Comparison of ENCODE assay signal across 19 mouse cellular contexts in genomic region chr4:81913296-81913695, GRCm38 (mm10).
A peak's percentile ranks its signal among the peaks of the same experiment; 100 is the strongest.
DNase-seq lines count a peak whose midpoint lies in the region; ATAC-seq and TF ChIP-seq lines count a peak whose summit lies in the region.
"Had no signal": no experiment of that assay in that cellular context is flagged by ENCODE, and none has a peak within 500 bp of the region (broad histone marks: within the 10 kb centered on the region; RNA-seq: fewer than 3 reads in every experiment).

No protein-coding gene starts in this region.

- no peak for ATAC-seq in hindbrain, postnatal 0 days
- ATAC-seq in hindbrain, embryonic 16.5 days, result no peak
- ATAC-seq: CD4-positive, CD25-positive, alpha-beta regulatory T cell, adult 4 months; inflammation-experienced regulatory T-cells, adult 6 months; liver, postnatal 0 days had no signal

- H3K9me3 ChIP-seq in hindbrain, postnatal 0 days (ENCODE audit: low read length), result no peaks in the 10 kb centered on the region
- no peaks in the 10 kb centered on the region for H3K9me3 ChIP-seq in hindbrain, embryonic 16.5 days (ENCODE audit: control insufficient read depth, low read length)
- H3K9me3 ChIP-seq: embryonic facial prominence, embryonic 12.5 days; hindbrain, embryonic 10.5 days; neural tube, embryonic 13.5 days had no signal

- no peak overlapping the region for H3K9ac ChIP-seq in hindbrain, postnatal 0 days (replicated peaks; ENCODE audit: low read length)
- H3K9ac ChIP-seq in hindbrain, embryonic 16.5 days (ENCODE audit: low read depth, low read length), result no peak overlapping the region
- H3K9ac ChIP-seq: embryonic facial prominence, embryonic 12.5 days; liver, postnatal 0 days; neural tube, embryonic 13.5 days had no signal

- peak; percentile 36 for DNase-seq in hindbrain, postnatal 0 days (ENCODE audit: low spot score)
- peak; percentile 85 for DNase-seq in gastrocnemius, adult 18-20 months (ENCODE audit: low spot score)
- DNase-seq in gastrocnemius, adult 8-10 months (ENCODE audit: low spot score in 2 of 2), result peak; percentile 50 to 61
- peak; percentile 46 for DNase-seq in heart, postnatal 25 days (ENCODE audit: low spot score)
- no peak for DNase-seq in layer of hippocampus, adult 18-20 months (ENCODE audit: low spot score in 2 of 2)
- DNase-seq in thymus, postnatal 0 days (ENCODE audit: low spot score), result no peak
- DNase-seq: cerebellum, adult 8-10 months; kidney, adult 8-10 months; kidney, postnatal 25 days; liver; liver, postnatal 0 days; lung, postnatal 14 days had no signal

- no peak overlapping the region for H3K4me3 ChIP-seq in hindbrain, postnatal 0 days (ENCODE audit: low read length)
- H3K4me3 ChIP-seq in hindbrain, embryonic 16.5 days (ENCODE audit: low read length), result no peak overlapping the region
- H3K4me3 ChIP-seq: embryonic facial prominence, embryonic 12.5 days; hindbrain, embryonic 10.5 days; neural tube, embryonic 13.5 days had no signal

- no peak for TF ChIP-seq CTCF in hindbrain, postnatal 0 days (IDR thresholded peaks at IDR 0.05; ENCODE audit: low read depth)

- H3K27ac ChIP-seq in hindbrain, postnatal 0 days, result no peak overlapping the region
- H3K27ac ChIP-seq in hindbrain, embryonic 16.5 days (ENCODE audit: low read depth, low read length), result no peak overlapping the region
- H3K27ac ChIP-seq: embryonic facial prominence, embryonic 12.5 days; hindbrain, embryonic 10.5 days; neural tube, embryonic 13.5 days had no signal

- intact Hi-C loops in heart, postnatal 25 days (cut with DNase I), result loop anchor here (5.0 to 10.0 kb wide), 2 partner anchors 44 to 178 kb away; no protein-coding TSS in a partner anchor

- WGBS in hindbrain, postnatal 0 days, result 50% methylated on average over 10 of the region's 10 CpGs
- 61% methylated on average over 10 of the region's 10 CpGs for WGBS in hindbrain, embryonic 16.5 days

- H3K4me2 ChIP-seq in hindbrain, postnatal 0 days (ENCODE audit: low read depth, low read length), result no peak overlapping the region
- no peak overlapping the region for H3K4me2 ChIP-seq in hindbrain, embryonic 16.5 days (ENCODE audit: low read length)
- H3K4me2 ChIP-seq: embryonic facial prominence, embryonic 12.5 days; neural tube, embryonic 13.5 days had no signal

- H3K36me3 ChIP-seq in hindbrain, postnatal 0 days (ENCODE audit: insufficient read depth, low read length), result no peaks in the 10 kb centered on the region
- no peaks in the 10 kb centered on the region for H3K36me3 ChIP-seq in hindbrain, embryonic 16.5 days (ENCODE audit: control insufficient read depth, insufficient read depth, low read length)
- H3K36me3 ChIP-seq: embryonic facial prominence, embryonic 12.5 days; G1E; hindbrain, embryonic 10.5 days; neural tube, embryonic 13.5 days had no signal

- no peaks in the 10 kb centered on the region; the same call in 1 of the 2 replicates for H3K4me1 ChIP-seq in hindbrain, postnatal 0 days (ENCODE audit: insufficient read depth, low read length)
- H3K4me1 ChIP-seq in hindbrain, embryonic 16.5 days (ENCODE audit: control insufficient read depth, insufficient read depth, low read depth, low read length), result no peaks in the 10 kb centered on the region
- H3K4me1 ChIP-seq: embryonic facial prominence, embryonic 12.5 days; hindbrain, embryonic 10.5 days had no signal

- no peaks in the 10 kb centered on the region for H3K27me3 ChIP-seq in hindbrain, postnatal 0 days (ENCODE audit: insufficient read depth, low read length)
- H3K27me3 ChIP-seq in hindbrain, embryonic 16.5 days (replicated peaks; ENCODE audit: control insufficient read depth, insufficient read depth, low read length), result no peaks in the 10 kb centered on the region
- H3K27me3 ChIP-seq: embryonic facial prominence, embryonic 12.5 days; neural tube, embryonic 13.5 days had no signal

Comparison
In these comparisons a context has a peak if more than half of its experiments do, and no peak if none do; other contexts are left out.
1. DNase-seq: peak in hindbrain, postnatal 0 days (single experiment), gastrocnemius, adult 18-20 months (single experiment), gastrocnemius, adult 8-10 months (2 of 2) and heart, postnatal 25 days (single experiment); none in layer of hippocampus, adult 18-20 months (0 of 2) and thymus, postnatal 0 days (single experiment).